Mouse (Mus musculus): Measurements from ENCODE around the gene Adamtsl1.

Adamtsl1 gene

GRCm38 (mm10) chr4:86310806-86311730 is 797.1 kb downstream of the Adamtsl1 start:
- DNase-seq (ENCODE audit: low read depth, low spot score), result no peak

- DNase-seq (ENCODE audit: low read depth, low spot score), result no peak
Observed at GRCm38 (mm10) chr4:86312366-86312765, 798.4 kb downstream of the Adamtsl1 start.

- no peak for DNase-seq (ENCODE audit: low read depth, low spot score)
Observed at GRCm38 (mm10) chr4:86314442-86314841, 800.5 kb downstream of the Adamtsl1 start.

- DNase-seq (ENCODE audit: low read depth, low spot score), result no peak
Observed at GRCm38 (mm10) chr4:86315122-86315521, 801.1 kb downstream of the Adamtsl1 start.

- DNase-seq (ENCODE audit: low read depth, low spot score), result no peak
Observed at GRCm38 (mm10) chr4:86317916-86318542, 804.1 kb downstream of the Adamtsl1 start.

- DNase-seq (ENCODE audit: low read depth, low spot score), result no peak
Observed at GRCm38 (mm10) chr4:86325411-86325810, 811.4 kb downstream of the Adamtsl1 start.

- DNase-seq (ENCODE audit: low read depth, low spot score), result no peak
Observed at GRCm38 (mm10) chr4:86326003-86326402, 812.0 kb downstream of the Adamtsl1 start.

GRCm38 (mm10) chr4:86326638-86327037 is 812.7 kb downstream of the Adamtsl1 start:
- no peak for DNase-seq (ENCODE audit: low read depth, low spot score)

GRCm38 (mm10) chr4:86329481-86329880 is 815.5 kb downstream of the Adamtsl1 start:
- DNase-seq (ENCODE audit: low read depth, low spot score), result no peak

GRCm38 (mm10) chr4:86335861-86336415 is 822.0 kb downstream of the Adamtsl1 start:
- no peak for DNase-seq (ENCODE audit: low read depth, low spot score)

GRCm38 (mm10) chr4:86337216-86337765 is 823.3 kb downstream of the Adamtsl1 start:
- no peak for DNase-seq (ENCODE audit: low read depth, low spot score)

GRCm38 (mm10) chr4:86349341-86349740 is 835.4 kb downstream of the Adamtsl1 start:
- no peak for DNase-seq (ENCODE audit: low read depth, low spot score)

GRCm38 (mm10) chr4:86352121-86352520 is 838.1 kb downstream of the Adamtsl1 start:
- no peak for DNase-seq (ENCODE audit: low read depth, low spot score)

- no peak for DNase-seq (ENCODE audit: low read depth, low spot score)
Observed at GRCm38 (mm10) chr4:86353550-86353949, 839.6 kb downstream of the Adamtsl1 start.

GRCm38 (mm10) chr4:86359398-86359797 is 845.4 kb downstream of the Adamtsl1 start:
- no peak for DNase-seq (ENCODE audit: low read depth, low spot score)

GRCm38 (mm10) chr4:86369055-86369454 is 855.1 kb downstream of the Adamtsl1 start:
- DNase-seq (ENCODE audit: low read depth, low spot score), result no peak

GRCm38 (mm10) chr4:86373166-86373565 is 859.2 kb downstream of the Adamtsl1 start:
- DNase-seq (ENCODE audit: low read depth, low spot score), result no peak

GRCm38 (mm10) chr4:86383124-86383523 is 869.2 kb downstream of the Adamtsl1 start:
- no peak for DNase-seq (ENCODE audit: low read depth, low spot score)

GRCm38 (mm10) chr4:86385121-86385520 is 871.1 kb downstream of the Adamtsl1 start:
- no peak for DNase-seq (ENCODE audit: low read depth, low spot score)

GRCm38 (mm10) chr4:86388430-86388829 is 874.5 kb downstream of the Adamtsl1 start:
- DNase-seq (ENCODE audit: low read depth, low spot score), result no peak

GRCm38 (mm10) chr4:86391176-86391575 is 877.2 kb downstream of the Adamtsl1 start:
- DNase-seq (ENCODE audit: low read depth, low spot score), result no peak

- DNase-seq (ENCODE audit: low read depth, low spot score), result no peak
Observed at GRCm38 (mm10) chr4:86395636-86396035, 881.7 kb downstream of the Adamtsl1 start.

Measured in WW6 (cell line).